Mouse (Mus musculus): ENCODE measurements around the gene Spata32.

DNA sequence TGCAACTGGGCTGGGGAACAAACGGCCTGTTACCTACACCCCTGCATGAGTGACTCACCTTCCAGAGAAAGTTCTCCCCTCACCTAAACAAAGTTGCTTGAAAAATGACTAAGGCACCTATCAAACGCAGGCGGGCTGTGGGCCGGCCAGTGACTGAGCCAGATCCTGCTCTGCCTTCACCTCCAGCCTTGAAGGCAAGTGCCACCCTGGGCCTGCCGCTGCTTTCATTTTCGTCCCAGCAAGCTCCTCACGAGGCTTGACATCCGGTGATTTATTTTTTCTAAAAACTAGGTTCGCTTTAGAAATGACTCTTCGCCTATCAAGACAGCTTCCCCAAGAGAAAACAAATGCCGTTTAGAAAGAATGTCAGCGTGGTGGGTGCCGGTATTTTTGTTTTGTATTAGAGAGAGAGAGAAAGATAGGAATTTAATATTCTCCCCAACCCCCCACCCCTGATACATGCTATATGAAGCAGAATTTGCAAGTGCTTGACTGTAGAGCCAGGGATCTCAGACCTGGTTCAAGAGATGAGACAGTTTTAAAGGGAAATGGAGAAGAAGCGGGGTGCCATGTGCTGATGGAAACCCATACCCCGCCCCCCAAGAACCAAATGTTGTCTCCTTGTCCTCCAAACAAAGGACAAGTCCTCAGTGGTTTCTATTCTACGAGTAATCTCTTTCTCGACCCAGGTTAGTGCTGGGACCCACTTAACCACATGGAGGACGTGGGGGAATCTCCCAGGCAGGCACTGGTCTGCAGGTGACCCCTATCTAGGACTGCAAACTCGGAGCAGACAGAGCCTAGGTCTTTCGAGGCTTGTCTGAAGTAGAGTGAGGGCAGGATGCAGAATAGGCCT lies 44.4 kb upstream of the Spata32 start:
- no peak for TF ChIP-seq CTCF (IDR thresholded peaks at IDR 0.05; ENCODE audit: low read depth, low read length)
- TF ChIP-seq POLR2A (IDR thresholded peaks at IDR 0.05; ENCODE audit: extremely low read depth, insufficient read depth, low read length), result no peak

All from liver, adult 2 months (tissue).